Comparison of ENCODE assay signal across 25 mouse cellular contexts in genomic region chr12:8781121-8781520, GRCm38 (mm10). TPM values are rescaled to one million over a fixed set of nuclear protein-coding genes. Genes with fewer than 3 reads are reported as not detected.
DNase-seq lines count a peak whose midpoint lies in the region; ATAC-seq and TF ChIP-seq lines count a peak whose summit lies in the region.
"Had no signal": no experiment of that assay in that cellular context is flagged by ENCODE, and none has a peak within 500 bp of the region (broad histone marks: within the 10 kb centered on the region; RNA-seq: fewer than 3 reads in every experiment).

No protein-coding gene starts in this region.

- no peak for ATAC-seq in heart, embryonic 15.5 days (replicated peaks; ENCODE audit: insufficient number of reproducible peaks, insufficient read depth, low FRiP score, low read depth)
- ATAC-seq in stomach, embryonic 14.5 days (ENCODE audit: insufficient number of reproducible peaks, insufficient read depth, low FRiP score, low read depth): no peak
- ATAC-seq in hindbrain, embryonic 12.5 days (ENCODE audit: low FRiP score): no peak
- ATAC-seq: CD4-positive, CD25-positive, alpha-beta regulatory T cell, adult 4 months; intestine, postnatal 0 days; liver, postnatal 0 days; Patski had no signal

- TF ChIP-seq CTCF in thymus, adult 2 months (IDR thresholded peaks at IDR 0.05; ENCODE audit: borderline replicate concordance, control insufficient read depth, extremely low read depth, insufficient read depth, low read length, poor library complexity): no peak

- 0 out of 2 replicates have a peak overlapping the region, but pooled peaks have one; percentile 26 for H3K27ac ChIP-seq in heart, embryonic 15.5 days
- no peak overlapping the region for H3K27ac ChIP-seq in thymus, adult 2 months (ENCODE audit: control insufficient read depth, insufficient read depth, low read length)
- H3K27ac ChIP-seq in stomach, embryonic 14.5 days (ENCODE audit: low read length): peak overlapping the region; percentile 68; the same call in 1 of the 2 replicates
- H3K27ac ChIP-seq in hindbrain, embryonic 12.5 days: no peak overlapping the region
- H3K27ac ChIP-seq: forebrain, embryonic 12.5 days; layer of hippocampus, adult 2 months; limb, embryonic 12.5 days; midbrain, embryonic 10.5 days had no signal

- H3K4me2 ChIP-seq in heart, embryonic 15.5 days: no peak overlapping the region
- H3K4me2 ChIP-seq in stomach, embryonic 14.5 days (replicated peaks; ENCODE audit: low read depth, low read length): no peak overlapping the region
- H3K4me2 ChIP-seq in hindbrain, embryonic 12.5 days (replicated peaks): no peak overlapping the region
- H3K4me2 ChIP-seq: forebrain, embryonic 12.5 days; heart, embryonic 12.5 days; limb, embryonic 12.5 days had no signal

- no peaks in the 10 kb centered on the region for H3K36me3 ChIP-seq in heart, embryonic 15.5 days
- no peaks in the 10 kb centered on the region for H3K36me3 ChIP-seq in thymus, adult 2 months (ENCODE audit: control insufficient read depth, insufficient read depth, low read length)
- H3K36me3 ChIP-seq in stomach, embryonic 14.5 days (ENCODE audit: control insufficient read depth, insufficient read depth, low read length): no peaks in the 10 kb centered on the region
- H3K36me3 ChIP-seq in hindbrain, embryonic 12.5 days: no peaks in the 10 kb centered on the region
- H3K36me3 ChIP-seq: forebrain, embryonic 12.5 days; heart, embryonic 12.5 days had no signal

- H3K9me3 ChIP-seq in heart, embryonic 15.5 days (replicated peaks): no peaks in the 10 kb centered on the region
- H3K9me3 ChIP-seq in stomach, embryonic 14.5 days (ENCODE audit: control insufficient read depth, low read depth, low read length): no peaks in the 10 kb centered on the region
- no peaks in the 10 kb centered on the region for H3K9me3 ChIP-seq in hindbrain, embryonic 12.5 days (replicated peaks)
- H3K9me3 ChIP-seq: forebrain, embryonic 12.5 days; heart, embryonic 12.5 days; limb, embryonic 12.5 days; midbrain, embryonic 10.5 days had no signal

- no peak overlapping the region for H3K4me3 ChIP-seq in heart, embryonic 15.5 days
- H3K4me3 ChIP-seq in thymus, adult 2 months (ENCODE audit: control insufficient read depth, insufficient read depth, low read length): no peak overlapping the region
- H3K4me3 ChIP-seq in stomach, embryonic 14.5 days (ENCODE audit: low read depth, low read length): no peak overlapping the region
- H3K4me3 ChIP-seq in hindbrain, embryonic 12.5 days: no peak overlapping the region
- H3K4me3 ChIP-seq: erythroblast, embryonic 14.5 days; forebrain, embryonic 12.5 days; heart, embryonic 12.5 days; layer of hippocampus, adult 2 months; limb, embryonic 12.5 days; midbrain, embryonic 10.5 days had no signal

- no peaks in the 10 kb centered on the region for H3K27me3 ChIP-seq in heart, embryonic 15.5 days
- H3K27me3 ChIP-seq in thymus, adult 2 months (ENCODE audit: control insufficient read depth, insufficient read depth, low read length): no peaks in the 10 kb centered on the region
- no peaks in the 10 kb centered on the region for H3K27me3 ChIP-seq in stomach, embryonic 14.5 days (ENCODE audit: control insufficient read depth, insufficient read depth, low read length)
- no peaks in the 10 kb centered on the region for H3K27me3 ChIP-seq in hindbrain, embryonic 12.5 days
- H3K27me3 ChIP-seq: forebrain, embryonic 12.5 days; heart, embryonic 12.5 days; limb, embryonic 12.5 days; Patski had no signal

- peaks cover 24% of the 10 kb centered on the region for H3K4me1 ChIP-seq in heart, embryonic 15.5 days (replicated peaks)
- peaks cover 16% of the 10 kb centered on the region for H3K4me1 ChIP-seq in thymus, adult 2 months (replicated peaks; ENCODE audit: control insufficient read depth, insufficient read depth, low read length)
- H3K4me1 ChIP-seq in stomach, embryonic 14.5 days (ENCODE audit: control insufficient read depth, insufficient read depth, low read length): peaks cover 65% of the 10 kb centered on the region
- H3K4me1 ChIP-seq in hindbrain, embryonic 12.5 days: peaks cover 12% of the 10 kb centered on the region; the same call in 1 of the 2 replicates

- TF ChIP-seq POLR2A in thymus, adult 2 months (IDR thresholded peaks at IDR 0.05; ENCODE audit: control insufficient read depth, extremely low read depth, insufficient read depth, low read length, poor library complexity): no peak

- H3K9ac ChIP-seq in heart, embryonic 15.5 days: no peak overlapping the region
- H3K9ac ChIP-seq in stomach, embryonic 14.5 days (replicated peaks; ENCODE audit: low read depth, low read length): no peak overlapping the region
- H3K9ac ChIP-seq in hindbrain, embryonic 12.5 days: no peak overlapping the region
- H3K9ac ChIP-seq: forebrain, embryonic 12.5 days; heart, embryonic 12.5 days; limb, embryonic 12.5 days; liver, postnatal 0 days had no signal

- WGBS in heart, embryonic 15.5 days: 78% methylated on average over 7 of the region's 7 CpGs
- WGBS in thymus, adult 2 months: 54% methylated on average over 7 of the region's 7 CpGs
- WGBS in stomach, embryonic 14.5 days: 76% methylated on average over 7 of the region's 7 CpGs
- WGBS in hindbrain, embryonic 12.5 days: 81% methylated on average over 7 of the region's 7 CpGs

- no peak for DNase-seq in heart, adult 11 months
- DNase-seq in thymus, postnatal 10 days (ENCODE audit: low spot score in 2 of 2): peak; percentile 23 to 28
- no peak for DNase-seq in thymus, adult 2 months
- peak; percentile 52 for DNase-seq in thymus, postnatal 4 days
- DNase-seq in cerebellum, adult 18-20 months: no peak
- DNase-seq: adrenal gland, postnatal 36 days; cerebellum, adult 9-11 months; heart, adult 18-20 months; heart, postnatal 14 days; kidney, postnatal 25 days; liver, postnatal 0 days; lung, postnatal 36 days; right cerebral cortex, postnatal 14 days had no signal

RNA-seq across cellular contexts. Expression of gene Sdc1, which starts 10.0 kb away (rescaled TPM):
- 33.9 and 48.6 TPM in 2 replicates for polyA plus RNA-seq in heart, embryonic 15.5 days (2015; fragmentation: Nextera tagmentation; extraction: Ambion mirVana)
- polyA plus RNA-seq in thymus, adult 2 months (2012; rRNA removed): 28.3 and 28.9 TPM in 2 replicates
- 112 and 129 TPM in 2 replicates for polyA plus RNA-seq in stomach, embryonic 14.5 days (2014; fragmentation: Nextera tagmentation; extraction: Ambion mirVana)
- polyA plus RNA-seq in hindbrain, embryonic 12.5 days (2016; fragmentation: Nextera tagmentation; extraction: Ambion mirVana): 70.1 and 81.0 TPM in 2 replicates

Comparison
In these comparisons a context has a peak if more than half of its experiments do, and no peak if none do; other contexts are left out.
1. DNase-seq: peak in thymus, postnatal 10 days (2 of 2) and thymus, postnatal 4 days (single experiment); none in heart, adult 11 months (single experiment), thymus, adult 2 months (single experiment) and cerebellum, adult 18-20 months (0 of 2).
2. H3K27ac ChIP-seq: peak in heart, embryonic 15.5 days (single experiment) and stomach, embryonic 14.5 days (single experiment); none in thymus, adult 2 months (single experiment) and hindbrain, embryonic 12.5 days (single experiment).